In the genomic region with DNA sequence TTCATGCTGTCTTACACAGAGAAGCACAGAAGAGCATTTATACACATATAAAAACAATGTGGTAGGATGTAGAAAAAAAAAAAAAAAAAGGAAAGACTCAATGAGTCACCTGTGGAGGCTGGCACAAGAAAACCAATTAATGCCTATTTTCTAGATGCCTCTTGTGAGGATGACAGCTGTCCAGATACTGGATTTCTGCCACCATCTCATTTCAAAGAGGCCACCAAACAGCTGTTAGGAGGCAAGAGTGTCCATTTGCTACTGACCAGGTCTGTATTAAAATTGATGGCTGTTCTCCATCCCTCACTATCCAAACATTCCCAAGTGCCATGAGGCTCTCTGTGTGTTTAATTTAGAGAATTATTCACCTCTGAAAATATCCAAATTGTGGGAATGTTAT, we compare ENCODE assay signal across 25 mouse cellular contexts. TPM values are rescaled to one million over a fixed set of nuclear protein-coding genes. Genes with fewer than 3 reads are reported as not detected.
DNase-seq lines count a peak whose midpoint lies in the region; ATAC-seq and TF ChIP-seq lines count a peak whose summit lies in the region.
"Had no signal": no experiment of that assay in that cellular context is flagged by ENCODE, and none has a peak within 500 bp of the region (broad histone marks: within the 10 kb centered on the region; RNA-seq: fewer than 3 reads in every experiment).

No protein-coding gene starts in this region.

- TF ChIP-seq CTCF in C2C12 (IDR thresholded peaks at IDR 0.05; ENCODE audit: control insufficient read depth, insufficient read depth, insufficient read length): no peak

- no peak overlapping the region for H3K4me3 ChIP-seq in C2C12 (ENCODE audit: insufficient read depth, poor library complexity, severe bottlenecking)
- no peak overlapping the region for H3K4me3 ChIP-seq in myocyte

- H3K36me3 ChIP-seq in C2C12 (ENCODE audit: control insufficient read depth, insufficient read depth): no peaks in the 10 kb centered on the region
- H3K36me3 ChIP-seq in myocyte (ENCODE audit: control insufficient read depth, insufficient read depth): no peaks in the 10 kb centered on the region
- H3K36me3 ChIP-seq: G1E had no signal

- no peak for ATAC-seq in monocyte, adult 5-6 weeks (replicated peaks; ENCODE audit: insufficient number of reproducible peaks, low FRiP score, low TSS enrichment, poor library complexity, severe bottlenecking)
- ATAC-seq: activated CD4-positive, CD25-positive, alpha-beta regulatory T cell, adult 4 months; CD4-positive, CD25-positive, alpha-beta regulatory T cell, adult 4 months; Patski had no signal

- no peak overlapping the region for H3ac ChIP-seq in C2C12 (ENCODE audit: control insufficient read depth, insufficient read length, low read depth)
- H3ac ChIP-seq in myocyte (ENCODE audit: control insufficient read depth, insufficient read length): no peak overlapping the region

- no peak overlapping the region for H3K4me2 ChIP-seq in myocyte (ENCODE audit: low read depth)

- H3K79me2 ChIP-seq in C2C12 (ENCODE audit: control insufficient read depth, insufficient read depth) (no peaks in the 10 kb centered on the region), myocyte (ENCODE audit: control insufficient read depth, insufficient read depth) (no peaks in the 10 kb centered on the region)

- no peaks in the 10 kb centered on the region for H3K27me3 ChIP-seq in C2C12 (ENCODE audit: control insufficient read depth, insufficient read depth, insufficient read length)
- no peaks in the 10 kb centered on the region for H3K27me3 ChIP-seq in myocyte (ENCODE audit: control insufficient read depth, insufficient read depth, insufficient read length)
- H3K27me3 ChIP-seq: CH12.LX had no signal

- no peak for TF ChIP-seq POLR2A in myocyte (IDR thresholded peaks at IDR 0.05; ENCODE audit: insufficient read length, low read depth)

- peak; percentile 4 for DNase-seq in 3T3-L1 (ENCODE audit: low read depth, low spot score)
- DNase-seq in Muller cell, postnatal 12 days (ENCODE audit: inconsistent ontology term): peak; percentile 52
- no peak for DNase-seq in retina, postnatal 1 day
- no peak for DNase-seq in kidney, adult 8-10 months
- DNase-seq in urinary bladder, postnatal 25 days (ENCODE audit: low spot score): no peak
- DNase-seq: adrenal gland, adult 2 months; adrenal gland, adult 8-10 months; adrenal gland, postnatal 10 days; adrenal gland, postnatal 14 days; adrenal gland, postnatal 25 days; adrenal gland, postnatal 36 days; B cell, adult 2 months; cerebellum, adult 11 months; cerebellum, adult 11-12 months; cerebellum, adult 18-20 months; cerebellum, adult 2 months; cerebellum, adult 8-10 months had no signal

- no peaks in the 10 kb centered on the region for H3K79me3 ChIP-seq in C2C12 (ENCODE audit: low read depth)

TF ChIP-seq in C2C12, 6 proteins besides CTCF, POLR2A, EP300 and RAD21:
- TF ChIP-seq MYOD1 (IDR thresholded peaks at IDR 0.05; ENCODE audit: control insufficient read depth, insufficient read length, low read depth) (peak; percentile 77), MYOG (IDR thresholded peaks at IDR 0.05; ENCODE audit: control insufficient read depth, extremely low read depth, insufficient read length) (no peak)

TF ChIP-seq in myocyte, 11 proteins besides CTCF, POLR2A, EP300 and RAD21:
- TF ChIP-seq SRF (IDR thresholded peaks at IDR 0.05; ENCODE audit: control insufficient read depth, insufficient read length, low read depth): no peak
- peak in 2 of 3 experiments; percentile 67 to 72 for TF ChIP-seq MYOD1 (IDR thresholded peaks at IDR 0.05; ENCODE audit: control insufficient read depth in 1 of 3, insufficient read length in 2 of 3, low read depth in 2 of 3)
- TF ChIP-seq TCF12 (IDR thresholded peaks at IDR 0.05; ENCODE audit: insufficient read depth, poor library complexity, severe bottlenecking): peak; percentile 40
- peak in 1 of 3 experiments; percentile 68 for TF ChIP-seq MYOG (IDR thresholded peaks at IDR 0.05; ENCODE audit: control insufficient read depth in 1 of 3, insufficient read depth in 1 of 3, insufficient read length in 2 of 3, low read depth in 2 of 3)
- no peak for TF ChIP-seq REST (IDR thresholded peaks at IDR 0.05; ENCODE audit: insufficient read depth, insufficient read length)
- no peak for TF ChIP-seq USF1 (IDR thresholded peaks at IDR 0.05; ENCODE audit: low read depth)
- no peak for TF ChIP-seq MAX (IDR thresholded peaks at IDR 0.05; ENCODE audit: low read depth)
- no peak for TF ChIP-seq CEBPB (IDR thresholded peaks at IDR 0.05; ENCODE audit: insufficient read depth, poor library complexity, severe bottlenecking)

RNA-seq across cellular contexts. Expression of a gene that starts 6.5 kb away (rescaled TPM):
- 0.04 TPM for polyA plus RNA-seq in C2C12 (2012; fragmentation: generic; extraction: Trizol)
- 3.1 TPM for polyA plus RNA-seq in myocyte (2012; fragmentation: generic; extraction: Trizol)
- 0.21 TPM in 1 of 3 replicates, not detected in the others for total RNA-seq in monocyte, adult 5-6 weeks (2017)
- total RNA-seq: CH12.LX had no signal
- polyA plus RNA-seq: G1E had no signal

Comparison
In these comparisons a context has a peak if more than half of its experiments do, and no peak if none do; other contexts are left out.
1. DNase-seq: peak in 3T3-L1 (single experiment) and Muller cell, postnatal 12 days (single experiment); none in retina, postnatal 1 day (single experiment), kidney, adult 8-10 months (0 of 2) and urinary bladder, postnatal 25 days (single experiment).